Mouse (Mus musculus) frontal cortex, postnatal 25 days (tissue): ENCODE data around the gene Ap5s1.
A peak's percentile ranks its signal among the peaks of the same experiment; 100 is the strongest.

Experiments used
- DNase-seq, 2 experiments: peaks; one replicate each; pipeline ENCODE4 v3.0.0; 2022; ENCODE audit warnings: low spot score in 2 of 2

Gene Ap5s1

DNA sequence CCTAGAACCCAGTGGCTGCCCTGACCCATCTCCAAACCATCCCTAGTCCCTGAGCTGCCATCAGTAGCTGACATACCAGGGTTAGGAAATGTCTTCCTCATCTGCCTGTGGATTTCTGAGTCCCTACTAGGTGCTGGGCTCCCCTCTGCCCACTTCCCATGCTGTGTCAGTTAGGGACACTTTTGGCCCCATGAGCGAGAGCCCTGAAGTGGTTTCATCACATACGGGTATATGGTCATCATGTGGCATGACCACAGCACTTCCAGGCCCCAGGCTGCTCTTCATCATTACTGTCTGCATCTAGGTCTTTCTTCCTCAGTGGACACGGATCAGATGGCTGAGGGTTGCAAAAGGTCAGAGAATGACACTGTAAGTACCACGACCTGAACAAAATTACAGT is at the start of gene Ap5s1:
Ap5s1 (plus strand) TSS at position 301 of the 400 bp plus-strand sequence.
- no peak for DNase-seq

DNA sequence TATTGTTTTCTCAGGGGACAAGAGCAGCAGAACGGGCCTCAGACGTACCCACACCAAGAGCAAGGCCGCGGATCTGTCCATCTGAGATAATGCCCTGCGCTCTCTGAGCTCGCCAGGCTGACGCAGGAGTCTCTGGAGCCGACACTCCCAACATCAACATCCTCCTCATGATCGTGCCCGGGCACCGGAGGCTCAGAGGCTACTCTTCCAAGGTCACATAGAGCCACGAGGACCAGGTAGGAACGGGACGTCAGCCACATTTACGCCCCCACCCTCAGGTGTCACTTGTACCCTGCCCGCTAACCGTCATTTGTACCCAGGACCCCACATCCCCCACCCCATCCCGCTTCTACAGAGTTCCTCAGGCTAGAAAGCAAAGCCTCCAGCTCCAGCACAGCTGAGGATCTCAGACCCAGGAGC is 47.4 kb upstream of the Ap5s1 start:
- peak in 1 of 2 experiments; percentile 27 for DNase-seq

GRCm38 (mm10) chr2:131159938-131160581 is 46.8 kb upstream of the Ap5s1 start, which contains the start of gene 1700037H04Rik:
1700037H04Rik (minus strand) TSS chr2:131160081.
- peak; percentile 88 to 90 for DNase-seq

- no peak for DNase-seq
Observed at GRCm38 (mm10) chr2:131160671-131161111, 46.2 kb upstream of the Ap5s1 start.

DNA sequence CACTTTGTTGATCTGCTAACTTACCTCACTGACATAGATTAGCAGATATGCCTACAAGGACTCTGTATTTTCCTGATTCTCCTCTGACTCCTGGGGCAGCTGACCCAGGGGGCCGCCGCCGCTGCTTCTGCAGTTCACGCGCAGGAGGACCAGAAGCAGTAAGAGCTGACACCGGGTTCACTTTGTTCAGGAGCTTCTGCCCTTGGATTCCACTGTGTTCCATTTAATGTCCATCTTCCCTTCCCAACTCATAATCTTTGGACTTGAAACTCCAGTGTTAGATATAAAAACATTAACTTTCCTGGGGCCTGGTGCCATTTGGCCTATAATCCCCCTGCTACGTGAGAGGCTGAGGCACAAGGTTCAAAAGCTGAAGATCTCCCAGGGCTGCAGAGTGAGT is 43.0 kb upstream of the Ap5s1 start:
- no peak for DNase-seq

GRCm38 (mm10) chr2:131166172-131166571 is 40.7 kb upstream of the Ap5s1 start:
- DNase-seq, result no peak

DNA sequence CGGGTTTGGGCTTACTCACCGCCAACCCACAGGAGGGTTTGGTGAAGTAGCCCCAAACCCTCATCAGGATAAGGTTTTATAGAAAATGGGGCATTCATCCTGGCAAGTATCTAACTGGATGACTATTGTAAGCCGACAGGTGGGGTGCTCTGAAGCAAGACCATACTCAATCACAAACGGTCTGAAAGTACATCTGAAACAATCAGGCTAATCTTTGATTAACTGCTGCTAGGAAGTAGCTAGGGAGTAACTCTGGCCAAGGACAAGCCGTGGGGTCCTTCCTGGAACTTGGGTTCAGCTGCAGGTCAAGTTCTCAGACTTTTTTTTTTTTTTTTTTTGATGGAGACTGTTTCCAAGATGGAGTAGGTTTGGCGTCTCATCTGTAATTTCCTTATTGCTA is 38.9 kb upstream of the Ap5s1 start:
- DNase-seq, result no peak

DNA sequence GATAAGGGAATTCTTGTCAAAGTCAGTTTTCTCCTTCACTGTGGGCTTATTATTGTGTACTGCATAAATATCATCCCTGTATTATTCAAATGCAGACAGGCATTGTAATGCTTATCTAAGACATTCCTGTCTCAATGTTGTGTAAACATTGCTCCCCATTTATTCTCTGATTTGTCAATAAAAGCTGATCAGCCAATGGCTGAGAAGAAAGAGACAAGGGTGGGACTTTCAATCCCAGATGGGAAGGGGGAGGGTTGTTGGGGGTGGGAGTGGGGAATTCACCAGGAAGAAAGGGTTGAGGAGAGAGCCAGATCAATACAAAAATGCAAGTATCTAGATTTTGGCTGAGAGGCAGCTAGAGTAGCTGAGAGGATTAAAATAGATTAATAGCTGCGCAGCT is 38.0 kb upstream of the Ap5s1 start:
- DNase-seq, result no peak

GRCm38 (mm10) chr2:131170936-131171335 is 35.9 kb upstream of the Ap5s1 start:
- no peak for DNase-seq

GRCm38 (mm10) chr2:131171401-131172104 is 35.3 kb upstream of the Ap5s1 start:
- DNase-seq, result peak; percentile 46 to 63

GRCm38 (mm10) chr2:131172322-131172721 is 34.6 kb upstream of the Ap5s1 start:
- no peak for DNase-seq

- peak; percentile 28 to 44 for DNase-seq
Observed at GRCm38 (mm10) chr2:131174700-131175099, 32.2 kb upstream of the Ap5s1 start.

GRCm38 (mm10) chr2:131175286-131175944 is 31.5 kb upstream of the Ap5s1 start:
- DNase-seq, result no peak

- DNase-seq, result no peak
Observed at GRCm38 (mm10) chr2:131175945-131176309, 31.0 kb upstream of the Ap5s1 start.

DNA sequence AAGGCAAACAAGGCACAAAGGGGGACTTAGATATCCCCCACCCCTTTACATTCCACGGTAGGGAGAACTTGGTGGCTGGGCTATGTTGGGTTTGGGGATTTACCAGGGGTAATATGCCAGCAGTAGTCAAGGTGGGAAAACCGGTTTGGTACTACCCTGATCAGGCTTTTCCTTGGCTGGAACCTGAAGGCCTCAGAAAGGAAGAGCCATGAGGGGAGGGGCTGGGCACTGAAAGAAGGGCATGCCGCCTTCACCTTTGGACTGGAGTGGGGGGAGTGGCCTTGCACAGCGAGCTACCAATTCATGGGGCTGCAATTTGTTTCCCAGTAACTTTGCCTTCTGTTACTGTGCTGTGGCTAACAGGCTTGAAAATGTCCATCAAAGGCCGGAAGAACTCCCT is 30.4 kb upstream of the Ap5s1 start:
- no peak for DNase-seq

DNA sequence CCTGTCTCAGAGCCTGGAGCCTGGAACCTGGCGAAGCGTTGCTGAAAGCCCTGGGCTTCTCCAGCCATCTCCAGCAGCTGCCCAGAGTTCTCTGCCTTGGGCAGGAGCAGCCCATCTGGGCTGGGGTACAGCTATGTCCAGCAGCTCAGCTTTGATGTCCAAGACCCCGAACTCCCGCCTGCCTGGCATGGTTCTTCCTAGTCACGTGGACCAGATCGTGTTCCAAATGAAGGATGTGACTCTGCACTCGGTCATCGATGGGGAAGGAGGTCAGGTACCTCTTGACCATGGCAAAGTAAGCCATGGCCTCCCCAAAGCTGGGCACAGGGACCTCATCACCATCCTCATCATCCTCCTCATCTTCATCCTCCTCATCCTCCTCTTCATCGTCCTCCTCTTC is 28.9 kb upstream of the Ap5s1 start:
- DNase-seq, result no peak

GRCm38 (mm10) chr2:131178828-131179245 is 28.0 kb upstream of the Ap5s1 start:
- DNase-seq, result no peak

GRCm38 (mm10) chr2:131179246-131179886 is 27.5 kb upstream of the Ap5s1 start:
- peak; percentile 34 to 43 for DNase-seq

DNA sequence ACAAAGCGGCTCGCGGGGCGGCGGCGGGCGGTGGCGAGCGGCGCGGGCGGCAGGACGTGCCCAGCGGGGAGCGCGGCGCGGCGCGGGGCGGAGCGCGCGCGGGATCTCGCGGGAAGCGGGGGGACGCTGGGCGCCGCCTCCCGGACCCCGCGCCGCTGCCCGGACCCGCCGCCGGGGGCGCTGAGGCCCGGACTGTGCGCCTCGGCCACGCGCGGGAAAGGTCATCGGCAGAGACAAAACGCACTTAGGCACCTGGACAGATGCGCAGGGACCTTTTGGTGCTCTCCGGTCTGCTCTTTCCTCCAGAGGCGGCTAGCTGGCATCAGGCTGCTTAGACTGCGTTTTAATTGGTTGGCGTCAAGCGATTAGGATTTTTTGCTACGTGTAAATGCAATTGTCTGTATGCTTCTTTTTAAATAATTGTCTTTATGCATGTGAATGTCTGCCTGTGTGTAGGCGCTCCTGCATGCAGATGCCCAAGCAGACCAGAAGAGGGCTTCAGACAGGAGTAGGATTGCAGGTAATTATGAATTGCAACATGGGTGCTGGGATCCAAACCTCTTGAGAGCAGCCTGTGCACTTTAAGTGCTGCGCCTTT is 26.8 kb upstream of the Ap5s1 start, which contains the start of gene Cenpb:
Cenpb (minus strand) TSS at position 78 of the 598 bp plus-strand sequence.
- DNase-seq, result peak; percentile 68 to 77

GRCm38 (mm10) chr2:131186343-131186742 is 20.5 kb upstream of the Ap5s1 start:
- DNase-seq, result no peak

DNA sequence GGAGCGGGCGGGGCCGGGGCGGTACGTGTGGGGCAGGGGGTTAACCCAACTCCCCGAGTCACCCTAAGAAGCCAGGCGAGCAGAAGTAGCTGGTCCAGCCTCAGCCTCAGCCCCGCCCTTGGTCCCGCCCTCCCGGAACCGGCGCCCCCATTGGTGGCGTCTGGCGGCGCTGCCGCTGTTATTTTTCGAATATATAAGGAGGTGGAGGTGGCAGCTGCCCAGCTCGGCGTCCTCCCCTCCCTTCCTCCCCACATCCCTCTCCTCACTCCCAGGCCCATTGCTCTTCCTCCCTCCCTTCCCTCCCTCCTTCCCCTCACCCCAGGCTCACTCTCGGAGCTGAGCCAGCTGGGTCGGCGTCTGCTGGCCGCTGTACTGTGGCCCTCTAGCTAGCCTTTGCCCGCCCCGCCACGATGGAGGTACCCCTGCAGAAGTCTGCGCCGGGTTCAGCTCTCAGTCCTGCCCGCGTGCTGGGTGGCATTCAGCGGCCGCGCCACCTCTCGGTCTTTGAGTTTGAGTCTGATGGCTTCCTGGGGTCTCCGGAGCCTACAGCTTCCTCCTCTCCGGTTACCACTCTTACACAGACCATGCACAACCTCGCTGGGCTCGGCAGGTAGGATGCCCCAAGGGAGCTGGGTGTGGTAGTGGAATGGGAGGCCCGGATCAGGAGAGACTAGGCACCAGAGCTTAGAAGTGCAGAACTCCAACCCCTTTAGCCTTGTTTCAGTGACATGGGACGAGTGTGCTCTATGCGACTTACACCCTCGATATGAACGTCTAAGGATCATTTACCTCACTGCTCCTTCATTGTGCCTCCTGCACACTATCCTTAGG is 19.9 kb upstream of the Ap5s1 start, which contains the start of the genes Cdc25b and Spef1:
Cdc25b (plus strand) TSS at position 179 of the 831 bp plus-strand sequence.
Spef1 (minus strand) TSS at position 512 of the 831 bp plus-strand sequence.
- DNase-seq, result peak; percentile 48 to 54
